Mouse (Mus musculus) stomach, embryonic 15.5 days (tissue): ENCODE data around the gene St3gal6. TPM values are rescaled to one million over a fixed set of nuclear protein-coding genes. Genes with fewer than 3 reads are reported as not detected.
"Not testable (repeated sequence)": the region's sequence is repeated elsewhere in the genome, so short reads cannot be mapped to it uniquely, and the experiment has no call there.

ENCODE experiments used
- ATAC-seq: fragments of 200-750 bp; cut with Nextera tagmentation; 2 replicates; pipeline ENCODE4 v1.8.0; 2017; ENCODE audit warnings: low read depth, moderate number of reproducible peaks, moderate TSS enrichment; ENCODE audit not compliant: insufficient read depth, low FRiP score
- H3K27ac ChIP-seq: fragments of 300-500 bp; sonication (generic); 2 replicates; pipeline ENCODE4 v1.5.1; 2015; ENCODE audit warnings: mild to moderate bottlenecking, inconsistent platforms
- H3K27me3 ChIP-seq: fragments of 300-500 bp; sonication (generic); replicated peaks from 2 replicates; pipeline ENCODE4 v1.6.1; 2015; ENCODE audit warnings: inconsistent platforms
- H3K36me3 ChIP-seq: fragments of 300-500 bp; sonication (generic); 2 replicates; pipeline ENCODE4 v1.6.1; 2015; ENCODE audit warnings: inconsistent platforms
- H3K4me1 ChIP-seq: fragments of 300-500 bp; sonication (generic); 2 replicates; pipeline ENCODE4 v1.6.1; 2015; ENCODE audit warnings: inconsistent platforms
- H3K4me2 ChIP-seq: fragments of 300-500 bp; sonication (generic); 2 replicates; pipeline ENCODE4 v1.6.1; 2015; ENCODE audit warnings: mild to moderate bottlenecking, inconsistent platforms
- H3K4me3 ChIP-seq: fragments of 300-500 bp; sonication (generic); replicated peaks from 2 replicates; pipeline ENCODE4 v1.5.1; 2015; ENCODE audit warnings: inconsistent platforms
- H3K9ac ChIP-seq: fragments of 300-500 bp; sonication (generic); 2 replicates; pipeline ENCODE4 v1.6.1; 2015; ENCODE audit warnings: inconsistent platforms
- H3K9me3 ChIP-seq: fragments of 300-500 bp; sonication (generic); 2 replicates; pipeline ENCODE4 v1.6.1; 2016; ENCODE audit warnings: inconsistent platforms
- WGBS: fragments of 180-500 bp; shearing (Covaris S2); methylation state at CpG from one replicate; pipeline ENCODE4 v1.1.7; 2015; 5-methylcytosine and 5-hydroxymethylcytosine counted together
- polyA plus RNA-seq: library from polyadenylated mRNA; unstranded; fragments of >200 nt; fragmentation: Nextera tagmentation; extraction: Ambion mirVana; gene quantifications from 2 replicates; pipeline ENCODE4 v1.2.1, GENCODE M21; 2015

St3gal6 gene
- polyA plus RNA-seq, 1 experiment from 2014 or later, result 14.6 TPM

DNA sequence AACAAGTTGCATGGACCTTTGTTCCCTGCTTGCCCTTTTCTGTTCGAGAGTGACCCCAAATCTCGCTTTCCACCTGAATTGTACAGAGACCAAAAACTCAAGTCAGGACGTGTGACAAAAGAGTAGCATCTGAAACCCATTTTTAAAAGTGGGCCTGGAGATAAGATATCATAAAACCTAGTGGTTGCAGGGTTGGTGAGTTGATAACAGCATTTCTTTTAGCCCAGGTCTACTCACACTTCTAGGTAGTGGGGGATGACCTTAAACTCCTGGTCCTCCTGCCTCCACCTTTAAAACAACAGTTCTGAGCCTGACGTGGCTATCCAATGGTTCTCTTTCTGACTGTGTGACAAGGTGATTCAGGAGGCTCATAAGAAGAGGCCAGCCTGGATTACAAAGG lies 53.2 kb downstream of the St3gal6 start:
- no peak overlapping the region for H3K4me2 ChIP-seq
- peaks cover 12% of the 10 kb centered on the region; the same call in 1 of the 2 replicates for H3K36me3 ChIP-seq
- no peaks in the 10 kb centered on the region for H3K4me1 ChIP-seq
- no peak overlapping the region for H3K27ac ChIP-seq
- no peak overlapping the region for H3K4me3 ChIP-seq
- H3K9me3 ChIP-seq, result no peaks in the 10 kb centered on the region
- no peak overlapping the region for H3K9ac ChIP-seq
- ATAC-seq, result no peak
- no peaks in the 10 kb centered on the region for H3K27me3 ChIP-seq
- 79% methylated on average over 4 of the region's 4 CpGs for WGBS

DNA sequence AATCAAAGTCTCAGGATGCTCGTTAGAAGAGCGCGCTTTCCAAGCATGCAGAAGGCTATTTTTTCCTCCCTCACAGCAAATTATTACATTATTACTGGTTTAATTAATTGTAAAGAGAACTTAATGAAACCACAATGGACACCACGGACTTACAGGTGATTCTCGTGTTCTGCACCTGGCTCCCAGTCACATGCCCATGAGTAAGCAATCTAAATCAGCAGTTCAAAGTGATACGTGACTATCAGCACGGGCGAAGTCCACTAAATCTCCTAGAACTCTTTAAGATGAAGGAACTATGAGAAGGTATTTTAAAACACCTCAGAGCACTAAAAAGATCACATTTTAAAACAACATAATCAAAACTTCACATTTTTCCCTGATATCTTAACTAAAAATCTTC lies 54.0 kb downstream of the St3gal6 start:
- no peaks in the 10 kb centered on the region for H3K4me1 ChIP-seq
- no peak overlapping the region for H3K27ac ChIP-seq
- H3K4me2 ChIP-seq, result no peak overlapping the region
- H3K36me3 ChIP-seq, result peaks cover 12% of the 10 kb centered on the region; the same call in 1 of the 2 replicates
- WGBS, result 87% methylated on average over 8 of the region's 8 CpGs
- no peaks in the 10 kb centered on the region for H3K27me3 ChIP-seq
- H3K9ac ChIP-seq, result no peak overlapping the region
- ATAC-seq, result no peak
- H3K9me3 ChIP-seq, result no peaks in the 10 kb centered on the region
- H3K4me3 ChIP-seq, result no peak overlapping the region

DNA sequence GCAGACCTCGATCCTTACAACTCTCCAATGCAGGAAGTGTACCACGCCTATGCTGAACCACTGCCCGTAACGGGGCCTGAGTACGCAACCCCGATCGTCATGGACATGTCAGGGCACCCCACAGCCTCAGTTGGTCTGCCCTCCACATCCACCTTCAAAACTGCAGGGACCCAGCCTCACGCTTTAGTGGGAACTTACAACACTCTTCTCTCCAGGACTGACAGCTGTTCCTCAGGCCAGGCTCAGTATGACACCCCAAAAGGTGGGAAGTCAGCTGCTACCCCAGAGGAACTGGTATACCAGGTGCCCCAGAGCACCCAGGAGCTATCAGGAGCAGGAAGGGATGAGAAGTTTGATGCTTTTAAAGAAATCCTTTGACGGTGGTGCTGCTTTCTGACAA lies 58.6 kb downstream of the St3gal6 start:
- H3K4me1 ChIP-seq, result no peaks in the 10 kb centered on the region
- H3K4me3 ChIP-seq, result no peak overlapping the region
- H3K36me3 ChIP-seq, result peaks cover 11% of the 10 kb centered on the region; the same call in 1 of the 2 replicates
- no peak for ATAC-seq
- no peak overlapping the region for H3K9ac ChIP-seq
- H3K4me2 ChIP-seq, result no peak overlapping the region
- WGBS, result 82% methylated on average over 9 of the region's 9 CpGs
- H3K27me3 ChIP-seq, result no peaks in the 10 kb centered on the region
- no peaks in the 10 kb centered on the region for H3K9me3 ChIP-seq
- no peak overlapping the region for H3K27ac ChIP-seq

DNA sequence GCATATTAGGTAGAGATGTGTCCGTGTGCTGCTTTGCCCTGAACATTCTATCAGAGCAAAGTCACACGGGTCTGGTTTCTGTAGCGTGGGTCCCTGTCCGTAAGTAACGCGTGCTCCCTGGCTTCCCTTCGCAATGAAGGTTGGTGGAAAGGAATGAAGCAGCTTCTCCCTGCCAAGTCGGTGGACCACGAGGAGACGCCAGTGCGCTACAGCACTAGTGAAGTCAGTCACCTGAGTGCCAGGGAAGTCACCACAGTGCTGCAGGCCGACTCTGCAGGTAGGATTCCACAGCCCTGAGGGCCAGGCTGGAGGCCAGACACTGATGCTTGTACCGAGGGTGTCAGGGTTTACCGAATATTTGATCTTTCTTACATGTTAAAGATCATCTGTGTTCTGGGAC lies 60.0 kb downstream of the St3gal6 start:
- Histone ChIP-seq H3K27ac (no peak overlapping the region), H3K36me3 (peaks cover 11% of the 10 kb centered on the region; the same call in 1 of the 2 replicates), H3K4me3 (no peak overlapping the region), H3K9me3 (no peaks in the 10 kb centered on the region), H3K27me3 (no peaks in the 10 kb centered on the region), H3K4me2 (no peak overlapping the region), H3K9ac (no peak overlapping the region), H3K4me1 (no peaks in the 10 kb centered on the region)
- no peak for ATAC-seq
- 94% methylated on average over 14 of the region's 14 CpGs for WGBS

DNA sequence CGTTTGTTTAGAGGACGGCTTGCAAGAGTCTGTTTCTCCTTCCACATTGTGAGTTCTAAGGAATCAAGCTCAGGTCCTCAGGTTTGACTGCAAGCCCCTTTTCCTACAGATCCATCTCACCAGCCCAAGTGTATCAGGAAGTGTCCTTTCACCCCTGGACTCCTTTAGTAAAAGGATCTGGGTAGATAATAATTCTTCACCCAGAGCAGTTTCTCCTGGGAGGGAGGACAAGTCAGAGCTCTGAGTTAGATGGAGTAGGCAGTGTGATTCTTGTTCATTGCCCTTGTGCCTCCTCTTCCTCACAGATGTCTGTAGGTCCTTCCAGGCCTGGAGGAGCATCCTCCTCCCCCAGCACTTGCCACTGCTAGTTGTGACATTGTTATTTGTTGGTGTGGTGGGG lies 61.5 kb downstream of the St3gal6 start:
- 95% methylated on average over 2 of the region's 2 CpGs for WGBS
- Histone ChIP-seq H3K27me3 (no peaks in the 10 kb centered on the region), H3K36me3 (peaks cover 7% of the 10 kb centered on the region; the same call in 1 of the 2 replicates), H3K4me1 (no peaks in the 10 kb centered on the region), H3K4me2 (no peak overlapping the region), H3K4me3 (no peak overlapping the region), H3K9ac (no peak overlapping the region), H3K27ac (no peak overlapping the region), H3K9me3 (no peaks in the 10 kb centered on the region)
- ATAC-seq, result no peak

DNA sequence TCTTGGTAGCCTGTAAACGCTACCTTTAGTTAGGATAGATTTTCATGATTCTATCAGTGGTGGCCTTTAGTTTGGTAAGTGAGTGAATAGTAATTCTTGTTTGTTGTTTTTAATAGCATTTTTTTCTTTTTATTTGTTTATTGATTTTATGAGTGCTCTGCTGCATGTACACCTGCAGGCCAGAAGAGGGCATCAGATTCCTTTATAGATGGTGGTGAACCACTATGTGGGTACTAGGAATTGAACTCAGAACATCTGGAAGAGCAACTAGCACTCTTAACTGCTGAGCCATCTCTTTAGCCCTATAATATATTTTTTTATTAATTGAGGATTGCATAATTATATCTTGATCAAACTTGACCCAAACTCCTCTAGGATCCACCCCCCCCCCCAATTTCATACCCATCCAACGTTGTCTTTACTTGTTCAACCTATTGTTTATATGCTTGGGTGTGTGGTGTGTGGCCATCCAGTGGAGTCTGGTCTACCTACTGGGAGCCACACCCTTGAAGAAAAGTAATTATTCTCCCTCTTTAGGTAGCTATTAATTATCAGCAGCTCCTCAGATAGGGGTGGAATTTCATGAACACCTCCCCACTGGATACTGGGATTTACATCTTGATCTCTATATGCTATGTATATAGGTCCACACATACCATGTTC lies 62.1 kb downstream of the St3gal6 start:
- H3K4me2 ChIP-seq, result no peak overlapping the region
- ATAC-seq, result no peak
- H3K27me3 ChIP-seq, result no peaks in the 10 kb centered on the region
- peaks cover 7% of the 10 kb centered on the region; the same call in 1 of the 2 replicates for H3K36me3 ChIP-seq
- no peak overlapping the region for H3K4me3 ChIP-seq
- H3K27ac ChIP-seq, result no peak overlapping the region
- H3K4me1 ChIP-seq, result no peaks in the 10 kb centered on the region
- no peaks in the 10 kb centered on the region for H3K9me3 ChIP-seq
- 77% methylated on average over 2 of the region's 2 CpGs for WGBS
- no peak overlapping the region for H3K9ac ChIP-seq

DNA sequence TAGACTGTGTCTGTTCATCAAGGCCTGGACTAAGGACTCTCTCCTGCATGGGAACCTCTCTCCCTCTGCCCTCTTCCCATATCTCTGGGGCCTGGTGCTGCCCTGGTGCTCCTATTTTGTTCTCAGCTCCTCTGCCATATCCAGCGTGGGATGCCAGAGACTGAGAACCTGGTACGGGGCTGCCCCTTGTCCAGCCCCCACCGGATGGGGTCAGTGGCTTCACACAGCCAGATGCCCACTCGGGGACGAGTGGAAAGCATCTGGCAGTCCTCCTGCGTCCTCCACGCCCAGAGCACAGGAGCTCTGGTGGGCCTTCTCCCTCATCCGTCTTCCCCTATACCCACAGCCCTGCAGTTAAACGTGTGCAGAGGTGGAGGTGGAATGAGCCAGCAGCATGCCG lies 63.7 kb downstream of the St3gal6 start:
- H3K4me3 ChIP-seq, result no peak overlapping the region
- H3K4me2 ChIP-seq, result no peak overlapping the region
- 84% methylated on average over 10 of the region's 10 CpGs for WGBS
- H3K9ac ChIP-seq, result no peak overlapping the region
- no peak overlapping the region for H3K27ac ChIP-seq
- no peaks in the 10 kb centered on the region for H3K9me3 ChIP-seq
- no peaks in the 10 kb centered on the region for H3K27me3 ChIP-seq
- H3K4me1 ChIP-seq, result no peaks in the 10 kb centered on the region
- peaks cover 6% of the 10 kb centered on the region; the same call in 1 of the 2 replicates for H3K36me3 ChIP-seq
- no peak for ATAC-seq

DNA sequence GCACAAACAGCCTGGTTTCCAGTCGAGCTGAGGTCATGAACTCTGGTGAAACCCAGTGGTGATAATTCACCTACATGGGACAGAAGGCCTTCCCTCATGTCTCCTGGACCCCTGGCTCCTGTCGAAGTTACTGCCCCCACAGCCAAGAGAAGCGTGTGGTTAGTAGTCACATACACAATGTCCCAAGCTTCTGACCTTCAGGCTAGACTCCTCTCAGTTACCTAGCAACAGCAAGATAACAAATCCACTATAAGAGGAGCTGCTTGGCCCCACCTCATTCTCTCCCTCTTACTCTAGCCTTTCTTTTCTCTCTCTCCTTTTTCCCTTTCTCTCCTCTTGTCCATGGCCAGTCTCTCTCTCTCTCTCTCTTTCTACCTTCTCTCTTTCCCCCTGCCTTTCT lies 64.1 kb downstream of the St3gal6 start:
- WGBS, result 18% methylated on average over 3 of the region's 3 CpGs
- not testable (repeated sequence) for H3K4me1 ChIP-seq, H3K9ac ChIP-seq, H3K27me3 ChIP-seq, H3K9me3 ChIP-seq, ATAC-seq, H3K4me3 ChIP-seq, H3K36me3 ChIP-seq, H3K27ac ChIP-seq, H3K4me2 ChIP-seq

DNA sequence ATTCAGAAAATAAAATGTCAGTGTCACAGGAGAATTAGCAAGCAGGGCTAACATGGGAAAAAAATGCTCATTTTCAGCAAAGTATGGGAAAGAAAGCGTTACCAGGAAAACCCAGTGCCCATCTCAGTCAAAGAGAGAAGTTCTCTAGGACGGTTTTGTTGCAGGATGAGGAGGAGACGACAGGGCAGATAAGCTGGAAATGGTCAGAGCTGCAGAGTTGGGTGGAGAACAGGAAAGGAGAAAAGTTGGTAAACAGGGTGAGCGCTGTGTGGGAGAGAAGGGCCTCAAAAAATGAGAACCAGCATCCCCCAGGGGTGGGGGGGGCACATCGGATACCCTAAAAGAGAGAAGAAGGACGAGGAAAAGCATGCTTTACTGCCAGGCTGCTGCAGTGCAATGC lies 67.1 kb downstream of the St3gal6 start:
- Histone ChIP-seq H3K27ac (no peak overlapping the region), H3K36me3 (peaks cover 13% of the 10 kb centered on the region; the same call in 1 of the 2 replicates), H3K27me3 (no peaks in the 10 kb centered on the region), H3K9ac (no peak overlapping the region), H3K4me2 (no peak overlapping the region), H3K4me3 (no peak overlapping the region), H3K4me1 (no peaks in the 10 kb centered on the region), H3K9me3 (no peaks in the 10 kb centered on the region)
- WGBS, result 76% methylated on average over 6 of the region's 6 CpGs
- ATAC-seq, result no peak

DNA sequence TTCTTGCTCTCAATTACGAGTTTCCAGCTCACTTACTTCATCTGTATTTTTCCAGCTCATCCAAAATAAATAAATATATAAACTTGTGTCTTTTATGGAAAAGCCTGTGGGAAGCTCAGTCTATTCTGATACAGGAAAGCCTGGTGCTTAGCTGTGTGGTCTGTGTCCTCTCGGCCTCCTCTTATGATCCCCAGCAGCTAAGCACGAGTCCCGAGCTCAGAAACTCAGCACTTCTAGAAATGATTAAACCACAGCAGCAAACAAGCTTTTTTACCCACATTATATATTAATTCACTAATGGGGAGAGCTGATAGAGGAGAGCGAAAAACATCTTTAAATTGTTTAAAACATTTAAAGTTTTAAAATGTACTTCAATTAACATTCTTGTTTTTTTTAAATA lies 67.6 kb downstream of the St3gal6 start:
- Histone ChIP-seq H3K9me3 (no peaks in the 10 kb centered on the region), H3K4me2 (no peak overlapping the region), H3K27ac (no peak overlapping the region), H3K4me3 (no peak overlapping the region), H3K36me3 (peaks cover 11% of the 10 kb centered on the region; the same call in 1 of the 2 replicates), H3K4me1 (no peaks in the 10 kb centered on the region), H3K27me3 (no peaks in the 10 kb centered on the region), H3K9ac (no peak overlapping the region)
- ATAC-seq, result no peak
- 80% methylated on average over 5 of the region's 5 CpGs for WGBS

DNA sequence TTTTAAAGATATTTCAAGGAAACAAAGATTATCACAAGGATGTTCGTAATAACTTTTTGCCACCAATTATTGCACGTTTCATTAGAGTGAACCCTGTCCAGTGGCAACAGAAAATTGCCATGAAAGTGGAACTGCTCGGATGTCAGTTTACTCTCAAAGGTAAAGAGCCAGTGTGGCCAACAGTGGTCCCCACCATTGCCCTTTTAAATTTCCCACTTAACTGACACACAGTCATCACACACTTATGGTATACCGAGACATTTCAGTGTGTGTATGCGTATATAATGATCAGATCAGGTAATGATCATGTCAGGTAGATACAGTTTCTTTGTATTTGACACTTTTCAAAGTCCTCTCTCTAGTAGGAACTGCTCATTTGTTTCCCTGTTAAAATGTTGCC lies 68.9 kb downstream of the St3gal6 start:
- no peak for ATAC-seq
- WGBS, result 83% methylated on average over 5 of the region's 5 CpGs
- H3K36me3 ChIP-seq, result peaks cover 13% of the 10 kb centered on the region; the same call in 1 of the 2 replicates
- H3K27me3 ChIP-seq, result no peaks in the 10 kb centered on the region
- no peaks in the 10 kb centered on the region for H3K4me1 ChIP-seq
- H3K9me3 ChIP-seq, result no peaks in the 10 kb centered on the region
- no peak overlapping the region for H3K4me2 ChIP-seq
- no peak overlapping the region for H3K27ac ChIP-seq
- H3K4me3 ChIP-seq, result no peak overlapping the region
- no peak overlapping the region for H3K9ac ChIP-seq

DNA sequence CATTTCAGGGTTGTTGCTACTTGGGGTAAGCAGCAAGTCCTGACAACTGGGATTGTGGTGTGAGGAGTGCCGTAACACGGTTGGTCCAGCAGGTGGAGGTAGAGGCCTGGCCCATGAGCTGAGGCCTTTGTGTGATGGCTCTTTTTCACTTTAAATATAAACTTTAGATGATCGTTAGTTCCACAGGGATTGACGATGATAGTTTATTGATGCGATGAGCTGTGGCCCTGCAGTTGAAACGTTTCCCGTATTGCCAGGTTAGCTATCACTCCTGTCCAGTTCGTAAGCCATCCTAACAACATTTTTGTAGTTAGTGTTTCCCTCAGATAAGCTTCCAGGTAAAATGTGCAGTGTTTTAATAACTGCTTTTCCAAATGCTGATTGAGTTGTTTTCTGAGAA lies 69.4 kb downstream of the St3gal6 start:
- Histone ChIP-seq H3K9ac (no peak overlapping the region), H3K4me2 (no peak overlapping the region), H3K27me3 (no peaks in the 10 kb centered on the region), H3K9me3 (no peaks in the 10 kb centered on the region), H3K36me3 (peaks cover 13% of the 10 kb centered on the region; the same call in 1 of the 2 replicates), H3K4me1 (no peaks in the 10 kb centered on the region), H3K27ac (no peak overlapping the region), H3K4me3 (no peak overlapping the region)
- WGBS, result 43% methylated on average over 8 of the region's 8 CpGs
- ATAC-seq, result peak; percentile 71; the same call in 1 of the 2 replicates

DNA sequence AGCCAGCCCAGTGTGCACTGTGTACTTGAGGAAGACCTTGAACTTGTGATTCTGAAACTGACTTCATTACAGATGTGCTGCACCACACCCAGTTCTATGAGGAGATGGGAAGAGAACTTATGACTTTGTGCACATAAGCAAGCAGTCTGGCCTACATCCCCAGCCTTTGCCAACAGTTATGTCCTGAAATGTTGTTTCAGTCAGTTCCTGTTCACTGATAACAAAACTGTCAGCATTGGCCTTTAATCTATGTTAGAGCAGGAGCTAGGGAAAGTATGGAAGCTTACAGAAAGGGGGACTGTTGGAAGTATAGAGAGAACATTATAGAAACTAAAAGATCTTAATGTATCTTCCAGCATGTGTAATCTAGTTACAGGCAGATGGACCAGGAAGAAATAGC lies 70.2 kb downstream of the St3gal6 start:
- no peak overlapping the region for H3K4me2 ChIP-seq
- H3K9ac ChIP-seq, result no peak overlapping the region
- no peak overlapping the region for H3K27ac ChIP-seq
- H3K36me3 ChIP-seq, result peaks cover 13% of the 10 kb centered on the region; the same call in 1 of the 2 replicates
- no peak for ATAC-seq
- H3K4me1 ChIP-seq, result no peaks in the 10 kb centered on the region
- no peak overlapping the region for H3K4me3 ChIP-seq
- no peaks in the 10 kb centered on the region for H3K27me3 ChIP-seq
- no peaks in the 10 kb centered on the region for H3K9me3 ChIP-seq
